Mouse (Mus musculus) cerebellum, adult 18-20 months (tissue): ENCODE measurements at regions not wholly inside any gene's neighbourhood (a gene's known extent, or its start where the extent isn't known, plus 50 kb on each side); places are given as distances from the start of the nearest gene placed in this dataset.

Source experiments
- DNase-seq, 2 experiments: peaks; one replicate each; pipeline ENCODE4 v3.0.0; 2021

DNA sequence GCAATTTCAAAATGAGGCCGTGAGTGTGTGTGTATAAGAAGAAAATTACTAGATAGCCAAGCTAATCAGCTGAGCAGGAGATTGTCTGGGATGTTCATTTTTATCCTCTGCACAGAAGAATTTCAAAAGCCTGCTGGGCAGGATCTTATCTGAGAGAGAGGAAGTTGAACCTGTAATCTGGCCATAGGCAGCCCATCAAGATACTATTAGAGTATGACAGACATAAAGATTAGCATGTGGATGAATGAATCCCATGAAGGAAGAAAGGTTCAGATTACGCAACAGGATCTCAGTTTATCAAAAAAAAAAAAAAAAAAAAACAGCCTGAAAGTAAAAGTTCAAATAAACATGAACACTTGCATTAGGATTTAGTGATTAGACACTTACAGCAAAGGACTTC is 317.3 kb upstream of the C030005K15Rik start:
- DNase-seq: no peak

DNA sequence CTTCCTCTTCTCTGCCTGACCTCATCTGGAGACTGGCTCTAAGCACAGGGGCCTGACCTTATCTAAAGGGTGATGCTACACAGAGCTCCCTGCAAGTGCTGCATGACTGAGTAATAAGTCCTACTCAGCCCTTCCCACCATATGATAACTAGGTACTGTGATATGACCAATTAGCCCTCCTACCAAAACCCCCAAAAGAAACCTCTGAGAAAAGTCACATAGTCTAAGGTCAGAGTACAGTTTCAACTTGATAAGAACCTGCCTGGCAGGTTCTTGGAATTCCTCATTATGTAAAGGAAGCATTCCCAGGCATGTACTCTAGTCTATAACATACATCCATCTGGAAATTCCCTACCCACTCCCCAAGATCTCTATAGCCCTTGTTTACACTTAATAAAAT is 318.0 kb upstream of the C030005K15Rik start:
- no peak for DNase-seq

DNA sequence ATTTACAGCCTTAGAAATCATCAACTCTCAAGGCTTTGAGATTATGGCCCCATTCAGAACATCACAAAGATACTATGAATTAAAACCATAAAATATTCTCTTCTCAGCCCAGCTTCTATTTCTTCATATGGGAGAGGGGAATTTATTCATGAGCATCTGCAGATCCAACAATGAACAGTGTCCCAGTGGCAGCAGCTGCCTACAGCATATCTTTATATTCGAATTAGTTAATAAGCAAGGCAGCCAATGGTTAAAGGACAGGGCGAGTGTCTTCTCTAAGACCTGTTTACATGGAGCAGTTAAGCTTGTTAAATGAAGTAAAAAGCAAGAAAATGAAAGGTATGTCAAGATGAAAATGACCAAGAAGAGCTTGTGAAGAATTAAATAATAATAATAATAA is 346.9 kb upstream of the C030005K15Rik start:
- no peak for DNase-seq

DNA sequence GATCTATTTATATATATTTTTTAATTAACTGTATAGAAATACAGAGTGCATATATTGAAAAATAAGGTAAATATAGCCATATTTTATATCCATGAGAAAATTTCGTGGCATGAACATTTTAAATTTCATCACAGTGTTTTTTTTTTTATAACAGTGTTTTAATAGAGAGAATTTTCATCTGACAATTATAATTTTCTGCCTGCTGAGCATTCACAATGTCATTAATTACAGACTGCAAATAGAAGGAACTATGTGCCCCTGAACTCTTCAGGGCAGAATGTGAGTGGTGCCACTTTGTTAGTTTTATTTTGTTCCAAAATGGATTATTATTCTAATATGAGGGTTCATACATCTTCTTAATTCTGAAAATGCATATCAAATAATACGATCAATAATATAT is 358.3 kb upstream of the C030005K15Rik start:
- no peak for DNase-seq

DNA sequence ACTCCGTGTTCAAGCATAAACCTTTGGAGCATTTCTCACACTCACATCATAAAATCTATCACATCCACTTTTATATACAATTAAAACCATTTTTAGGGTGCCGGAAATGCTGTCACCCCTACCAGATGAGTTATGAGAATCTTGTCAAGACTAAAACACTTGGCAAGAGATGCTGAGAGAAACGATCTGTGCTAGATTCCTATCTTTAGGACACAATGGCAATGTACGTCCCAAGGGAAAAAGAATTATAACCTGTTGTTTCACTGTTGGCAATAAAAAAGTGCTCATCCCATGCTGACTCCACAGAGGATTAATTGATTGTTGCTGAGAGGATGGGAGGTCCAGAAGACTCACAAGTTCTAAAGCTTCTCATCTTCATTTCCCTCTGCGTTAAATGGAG is 389.7 kb upstream of the C030005K15Rik start:
- DNase-seq: no peak

DNA sequence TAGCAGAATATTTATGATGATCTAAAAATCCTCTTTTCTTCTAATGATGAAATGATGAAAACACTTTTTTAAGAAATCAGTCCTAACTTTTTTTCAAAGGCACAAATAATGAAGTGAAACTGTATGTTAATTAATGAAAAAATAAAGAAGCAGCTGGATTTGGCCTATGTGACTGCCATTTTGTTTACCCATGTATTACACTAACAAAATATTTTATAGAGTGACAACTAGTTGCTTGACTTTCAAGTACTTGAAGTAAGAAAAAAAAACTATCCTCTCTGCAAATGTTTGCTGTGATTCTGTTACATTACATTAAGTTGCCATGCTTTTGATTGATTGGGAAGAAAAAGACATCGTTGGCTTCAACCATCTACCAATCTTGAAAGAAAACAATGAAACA is 399.2 kb upstream of the C030005K15Rik start:
- DNase-seq: no peak

DNA sequence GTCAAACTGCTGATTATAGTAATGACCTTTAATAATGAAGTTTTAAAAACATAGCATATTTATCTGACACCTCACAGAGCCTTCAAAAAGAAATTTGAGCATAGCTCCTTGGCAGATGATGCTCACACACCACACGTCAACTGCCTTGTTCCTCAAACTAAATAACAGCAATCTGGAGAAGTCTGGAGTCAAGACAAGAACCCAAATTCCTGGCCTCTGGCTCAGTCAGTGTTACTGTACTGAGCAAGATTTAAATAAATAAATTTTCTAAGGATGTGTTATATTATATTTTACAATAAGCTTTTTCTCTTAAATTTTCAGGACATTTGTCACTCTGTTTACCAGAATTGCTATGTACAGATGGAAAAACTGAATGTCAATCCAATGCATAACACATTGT is 408.5 kb upstream of the C030005K15Rik start:
- no peak for DNase-seq

DNA sequence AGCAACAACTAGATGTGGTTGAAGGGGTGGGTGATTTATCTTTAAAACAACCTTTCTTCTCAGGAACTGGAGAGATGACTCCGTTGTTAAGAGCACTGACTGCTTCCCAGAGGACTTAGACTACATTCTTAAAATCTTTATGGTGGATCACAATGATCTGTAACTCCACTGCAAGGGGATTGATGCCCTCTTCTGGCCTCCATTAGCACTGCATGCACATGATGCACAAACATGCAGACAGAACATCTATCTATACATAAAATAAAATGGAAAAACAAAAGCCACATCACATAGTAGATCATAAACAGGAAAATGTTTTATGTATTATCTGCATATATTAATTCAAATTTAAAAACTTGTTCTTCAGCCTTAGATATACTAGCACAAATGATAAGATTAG is 419.2 kb upstream of the C030005K15Rik start:
- no peak for DNase-seq

DNA sequence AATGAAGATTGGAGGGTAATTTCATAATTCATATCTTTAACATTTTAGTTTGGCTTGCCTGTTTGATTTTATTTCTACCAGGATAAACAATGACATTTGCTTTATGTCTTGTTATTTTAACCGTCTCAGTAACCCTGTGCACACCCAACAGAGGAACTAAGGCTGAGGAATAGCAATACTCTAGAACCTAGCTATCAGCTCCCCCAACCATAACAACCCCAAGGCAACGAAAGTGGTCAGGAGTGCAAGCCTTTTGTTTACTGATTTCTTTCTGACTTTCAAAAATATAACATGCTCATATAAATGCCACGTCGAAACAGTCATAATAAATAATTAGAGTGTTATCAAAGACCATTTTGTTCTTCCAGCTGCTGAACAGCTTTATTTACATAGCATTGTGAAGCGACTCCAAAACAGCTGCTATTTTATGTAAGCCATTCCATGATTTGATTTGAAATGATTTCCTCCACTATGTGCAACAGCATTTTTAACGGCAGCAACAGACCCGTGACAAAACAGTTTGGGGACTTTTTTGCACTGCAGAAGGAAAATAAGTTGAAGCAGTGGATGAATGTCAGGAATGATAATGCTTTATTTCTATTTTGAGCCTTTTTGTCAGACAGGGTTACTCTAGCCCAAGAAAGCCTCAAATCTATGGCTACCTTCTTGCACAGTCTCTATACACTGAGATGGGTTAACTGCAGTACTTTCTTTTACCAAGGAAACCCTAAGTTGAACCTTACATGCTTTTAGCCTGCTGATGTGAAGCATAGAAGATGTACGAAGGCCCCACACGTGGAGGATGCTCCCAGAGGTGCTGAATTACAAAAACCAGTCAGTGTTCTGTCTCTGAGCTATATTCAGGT is 420.7 kb upstream of the C030005K15Rik start:
- no peak for DNase-seq

DNA sequence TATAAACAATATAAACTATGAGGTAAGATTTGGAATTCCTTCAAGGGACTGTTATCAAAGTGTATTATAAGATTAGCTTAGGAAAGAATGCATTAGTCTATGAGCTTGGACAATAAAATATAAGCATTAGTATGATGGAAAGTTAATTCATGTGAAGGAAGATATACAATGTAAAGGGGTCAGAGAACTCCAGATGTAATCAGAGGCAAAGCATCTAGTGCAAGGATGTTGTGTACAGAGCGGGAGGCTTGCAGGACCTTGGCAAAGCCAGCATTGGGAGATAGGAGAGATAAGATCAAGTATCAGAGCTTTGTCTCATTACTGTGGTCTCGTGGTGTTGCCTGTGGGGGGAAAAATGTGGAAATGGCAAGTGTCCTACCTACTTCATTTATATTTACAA is 429.4 kb upstream of the C030005K15Rik start:
- DNase-seq: no peak

DNA sequence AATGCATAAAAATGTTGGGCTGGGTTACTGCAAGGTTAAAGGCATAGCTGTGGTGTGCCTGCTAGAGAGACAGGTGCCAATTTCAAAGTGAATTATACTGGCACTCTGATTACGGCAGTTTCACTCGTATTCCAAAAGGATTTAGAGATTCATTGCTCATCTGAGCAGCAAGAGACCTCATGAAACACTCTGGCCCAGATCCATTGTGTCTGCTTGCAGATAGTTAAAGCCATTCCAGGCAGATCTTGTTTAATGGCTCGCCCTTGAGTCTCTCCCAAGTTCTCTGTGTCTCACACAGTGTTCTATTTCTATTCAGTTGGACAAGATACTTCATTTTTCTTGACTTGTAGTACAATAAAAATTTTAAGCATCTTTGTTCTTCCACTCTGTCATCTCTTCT is 459.1 kb upstream of the C030005K15Rik start:
- no peak for DNase-seq

DNA sequence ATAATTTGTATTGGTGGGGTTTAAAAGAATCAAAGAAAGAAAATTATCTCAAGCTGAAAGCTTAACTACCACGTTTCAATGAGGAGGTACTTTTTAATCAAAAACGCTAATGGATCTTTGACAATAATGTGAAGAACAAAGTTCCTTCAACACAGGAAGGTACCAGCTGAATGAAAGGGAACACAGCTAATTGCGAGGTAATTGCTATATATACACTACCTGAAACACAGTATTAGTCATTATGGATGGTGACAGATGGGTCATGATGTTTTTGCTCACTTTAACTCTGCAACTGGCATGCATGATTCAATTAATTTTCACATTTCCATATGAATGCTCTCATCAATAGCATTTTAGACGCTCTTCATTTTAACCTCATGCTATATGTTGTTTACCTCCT is 470.3 kb upstream of the C030005K15Rik start:
- no peak for DNase-seq

DNA sequence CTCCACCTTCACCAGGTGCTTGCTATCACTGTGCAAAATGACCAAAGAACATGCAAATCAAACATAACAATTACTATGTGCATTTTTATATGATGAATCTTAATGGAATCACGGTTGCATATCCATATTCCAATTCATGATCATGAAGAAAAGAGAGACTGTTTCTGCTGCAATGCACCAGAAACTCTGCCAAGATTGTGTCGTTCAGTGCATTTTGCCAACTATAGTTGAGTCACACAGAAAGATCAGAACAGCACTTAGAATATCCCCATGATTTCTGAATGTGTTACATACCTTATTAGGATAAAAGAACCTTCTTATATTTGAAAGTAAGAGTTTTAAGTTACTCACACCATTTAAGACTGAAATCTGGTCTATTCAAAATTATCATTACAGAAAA is 483.7 kb upstream of the C030005K15Rik start:
- DNase-seq: no peak

DNA sequence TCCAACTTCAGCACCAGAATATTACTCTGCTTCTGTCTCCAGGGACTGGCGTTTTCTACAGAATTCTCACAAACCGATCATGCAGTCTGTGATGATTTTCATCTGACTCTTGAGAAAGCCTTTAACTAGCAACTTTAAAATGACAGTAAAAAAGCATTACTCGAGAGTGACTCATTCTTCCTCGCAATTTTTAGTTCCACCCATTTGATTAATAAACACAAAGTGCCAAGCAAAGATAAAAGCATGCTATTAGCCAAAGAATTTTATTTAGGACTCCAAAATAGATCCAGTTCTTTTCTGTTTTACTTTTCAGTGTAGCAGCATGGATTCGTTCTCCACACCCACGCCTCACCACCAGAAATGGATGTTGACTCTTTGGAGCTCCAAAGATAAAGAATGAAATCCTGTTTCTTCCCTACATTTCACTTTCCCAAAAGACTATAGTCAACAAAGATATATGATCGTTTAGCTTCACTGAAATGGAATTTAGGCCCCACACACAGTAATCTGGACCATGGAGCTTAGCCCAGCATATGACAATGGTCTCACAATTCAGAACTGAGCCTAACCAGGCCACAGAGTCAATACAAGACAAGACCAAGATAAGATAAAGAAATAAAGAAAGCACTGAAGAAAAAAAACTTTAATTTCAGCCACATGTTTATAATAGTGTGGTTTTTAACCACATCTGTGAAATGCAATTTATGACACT is 486.5 kb upstream of the C030005K15Rik start:
- no peak for DNase-seq

DNA sequence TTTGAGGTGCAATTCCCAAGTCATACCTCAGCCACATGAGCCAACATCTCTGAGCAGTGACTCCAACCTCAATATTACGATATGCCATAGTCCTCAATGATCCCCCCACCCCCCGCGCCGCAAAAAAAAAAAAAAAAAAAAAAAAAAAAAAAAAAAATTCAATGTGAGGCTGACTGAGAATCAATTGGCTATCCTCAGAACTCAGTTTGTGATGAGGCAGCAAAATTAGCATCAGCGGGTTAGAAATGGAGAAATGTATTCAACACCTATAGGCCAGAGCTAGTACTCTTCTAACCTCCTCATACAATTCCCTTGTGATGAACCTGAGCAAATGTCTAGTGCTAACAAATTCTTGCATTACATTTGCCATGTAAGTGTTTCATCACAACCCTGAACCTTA is 504.5 kb upstream of the C030005K15Rik start:
- no peak for DNase-seq

DNA sequence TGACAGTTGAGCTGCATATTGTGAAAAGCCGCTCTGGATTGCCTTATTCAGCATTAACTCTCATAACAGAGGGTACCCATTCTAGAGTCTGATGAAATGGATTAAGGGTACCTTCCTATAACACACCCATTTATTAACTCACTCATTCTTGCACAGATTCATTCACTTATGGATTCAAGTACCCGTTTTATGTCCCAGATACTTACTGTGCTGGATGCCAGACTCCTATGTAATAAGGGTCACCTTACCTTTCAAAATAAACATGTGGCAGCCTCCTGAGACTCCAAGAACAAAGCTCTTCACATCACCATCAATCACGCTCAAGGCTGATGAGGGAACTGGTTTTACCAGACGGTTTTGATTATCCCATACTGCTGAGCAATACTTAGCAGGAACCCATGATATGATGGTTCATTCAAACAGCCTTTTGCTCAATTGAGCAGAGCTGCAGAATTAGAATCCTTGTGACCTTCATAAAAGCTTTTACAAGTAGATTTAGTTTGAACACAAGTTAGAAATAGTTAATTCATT is 505.2 kb upstream of the C030005K15Rik start:
- no peak for DNase-seq

DNA sequence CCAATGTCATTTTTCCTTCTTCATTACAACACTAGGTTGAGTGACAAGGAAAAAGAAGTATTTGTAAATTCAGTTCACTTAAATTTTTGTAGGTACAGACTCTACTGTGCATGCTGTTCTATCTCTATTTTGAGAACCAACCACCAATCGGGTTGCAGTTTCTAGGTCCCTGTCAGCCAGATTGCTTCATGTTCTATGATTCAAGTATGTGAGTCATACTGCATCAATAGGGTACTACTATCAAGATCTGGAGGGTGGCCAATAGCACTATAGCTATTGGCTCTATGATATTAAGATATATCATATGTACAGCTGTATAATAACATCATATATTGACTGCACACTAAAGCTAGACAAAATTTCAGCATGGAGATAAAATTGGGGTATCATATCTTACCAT is 521.8 kb upstream of the C030005K15Rik start:
- no peak for DNase-seq

DNA sequence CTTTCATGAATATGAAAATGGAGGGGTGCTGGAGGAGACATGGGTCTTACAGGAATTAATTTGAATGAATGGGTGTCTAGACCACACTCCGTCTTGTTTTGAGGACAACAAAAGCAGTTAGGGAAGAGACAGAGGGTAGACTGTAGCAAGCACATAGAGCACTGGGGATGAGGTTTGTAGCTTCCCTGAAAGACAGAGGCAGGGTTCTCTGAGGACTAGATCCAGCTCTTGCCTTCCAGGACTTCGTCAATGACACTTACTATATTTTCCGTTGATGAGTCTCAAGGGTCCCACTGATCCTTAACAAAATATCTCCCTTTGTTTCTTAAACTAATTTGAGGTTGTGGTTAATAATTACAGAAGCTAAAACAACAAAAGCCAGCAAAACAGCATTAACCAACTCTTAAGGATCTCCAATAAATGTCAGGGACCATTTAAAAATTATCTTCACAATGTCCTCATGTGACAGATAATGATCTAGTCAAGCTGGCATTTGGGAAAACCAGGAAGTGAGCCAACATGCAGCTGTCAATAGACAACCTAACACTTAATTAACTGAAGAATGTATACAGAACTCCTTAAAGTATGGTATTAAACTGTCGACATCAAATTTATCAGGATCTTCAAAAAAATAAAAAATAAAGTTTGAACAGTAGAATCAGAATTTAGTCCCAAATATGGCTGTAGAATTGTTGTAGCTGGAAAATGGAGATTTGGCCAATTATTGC is 531.6 kb upstream of the C030005K15Rik start:
- no peak for DNase-seq

DNA sequence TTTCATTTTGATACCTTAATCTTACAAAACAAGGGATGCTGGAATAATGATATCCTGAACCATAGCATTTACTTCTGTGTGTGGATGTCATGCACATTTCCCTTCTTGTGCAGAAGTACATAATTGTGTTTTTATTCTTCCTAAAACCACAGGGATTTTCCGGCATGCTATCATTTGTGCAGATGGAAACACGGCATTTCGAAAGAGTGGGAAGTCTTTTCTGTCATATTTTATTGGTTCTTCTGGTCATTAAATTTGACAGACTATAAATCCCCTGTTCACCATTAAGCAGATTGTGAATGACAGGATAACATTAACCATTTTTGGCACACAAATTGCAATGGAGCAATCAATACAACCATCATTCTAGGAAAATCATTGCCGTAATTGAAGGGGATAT is 532.7 kb upstream of the C030005K15Rik start:
- no peak for DNase-seq

DNA sequence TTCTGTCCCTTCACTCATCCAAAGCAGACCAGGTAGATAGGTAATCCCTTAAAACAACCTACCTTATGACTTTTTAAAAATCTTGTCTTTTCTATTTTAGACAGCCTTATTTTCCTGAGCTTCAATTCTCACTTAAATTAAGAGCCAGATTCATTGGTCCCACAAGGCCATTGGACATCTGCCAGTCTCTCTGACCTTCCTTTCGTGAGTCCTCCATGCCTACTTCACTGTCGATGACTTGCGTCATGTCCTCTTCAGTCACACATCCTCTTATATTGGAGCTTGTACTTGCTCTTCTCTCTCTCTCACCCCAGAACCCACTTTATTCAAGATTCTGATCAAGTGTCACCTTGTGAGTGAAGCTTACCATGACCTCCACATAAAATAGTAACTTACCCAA is 542.0 kb upstream of the C030005K15Rik start:
- DNase-seq: no peak

DNA sequence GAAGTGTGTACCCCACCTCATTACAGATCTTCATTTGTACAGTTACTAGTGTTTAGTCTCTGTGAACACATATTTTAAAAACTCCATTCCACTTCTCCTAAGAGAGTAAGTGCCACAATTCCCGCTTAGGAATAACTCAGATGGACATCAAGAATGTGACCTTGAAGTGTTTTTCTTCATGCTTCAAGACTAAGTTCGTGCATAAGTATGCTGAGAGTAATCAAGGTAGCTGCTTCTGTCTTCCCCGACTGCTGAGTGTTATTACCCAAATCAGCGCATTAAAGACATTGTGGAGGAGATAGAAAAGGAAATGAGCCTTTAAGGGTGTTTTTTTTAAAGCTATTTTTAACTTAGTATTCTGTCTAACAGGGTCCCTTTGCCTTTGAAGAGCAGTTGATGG is 565.1 kb upstream of the C030005K15Rik start:
- DNase-seq: no peak

DNA sequence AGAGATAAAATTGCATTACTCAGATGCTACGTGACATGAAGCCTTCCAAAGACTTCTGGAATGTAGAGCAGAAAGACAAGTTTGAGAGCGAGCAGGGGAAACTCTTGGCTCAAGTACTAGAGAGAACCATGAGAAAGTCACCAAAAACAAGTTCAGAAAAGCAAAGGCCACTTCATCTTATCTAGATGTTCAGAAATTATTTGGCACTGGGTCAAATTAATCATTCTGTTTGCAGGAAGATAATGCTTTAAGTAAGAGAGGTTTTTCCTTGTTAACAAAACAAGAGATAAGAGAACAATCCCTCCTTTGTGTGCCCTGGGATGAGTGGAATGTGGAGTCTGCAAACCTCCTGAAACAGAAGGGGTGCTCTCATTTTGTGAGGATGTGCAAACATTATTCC is 565.6 kb upstream of the C030005K15Rik start:
- no peak for DNase-seq

DNA sequence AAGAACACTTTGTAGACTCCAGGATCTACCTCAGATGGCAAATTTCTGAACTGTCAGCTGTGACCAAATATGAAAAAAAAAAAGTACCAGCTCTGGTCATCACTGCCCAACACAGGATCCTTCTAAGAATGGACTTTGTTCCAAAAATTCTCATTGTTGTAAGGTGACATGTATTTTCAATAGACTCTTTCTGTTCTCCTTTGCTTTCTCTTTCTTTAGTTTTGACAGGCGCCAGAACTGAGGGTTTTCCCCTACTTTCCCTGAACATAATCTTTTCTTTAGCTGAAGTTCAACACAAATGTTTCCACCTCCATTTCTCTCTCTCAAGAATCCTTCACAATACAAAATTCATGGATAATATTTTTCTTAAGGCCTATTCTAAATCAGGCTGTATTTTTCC is 579.1 kb upstream of the C030005K15Rik start:
- DNase-seq: no peak

DNA sequence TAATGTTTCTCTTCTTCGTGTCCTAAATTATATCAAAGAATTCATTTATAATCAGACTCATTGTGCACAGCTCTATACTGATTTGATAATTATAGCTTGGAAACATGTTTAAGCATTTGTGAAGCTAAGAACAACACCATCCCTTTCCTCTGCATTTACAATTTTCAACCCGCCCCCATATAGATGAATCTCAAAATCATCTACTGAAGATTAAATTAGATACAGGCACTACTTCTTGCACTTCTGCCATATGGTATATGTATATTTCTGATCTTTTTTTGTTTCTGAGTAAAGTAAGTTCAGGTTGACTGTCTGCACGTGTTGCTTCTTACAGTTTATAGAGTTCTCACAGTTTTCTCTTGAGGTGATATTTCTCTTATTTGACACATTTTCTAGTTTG is 583.1 kb upstream of the C030005K15Rik start:
- no peak for DNase-seq
